Mouse (Mus musculus) kidney, postnatal 10 days (tissue): ENCODE measurements around the gene Psg28.
"Not testable (repeated sequence)": the region's sequence is repeated elsewhere in the genome, so short reads cannot be mapped to it uniquely, and the experiment has no call there.

Experiments used
- DNase-seq: peaks from one replicate; pipeline ENCODE4 v3.0.0; 2021; ENCODE audit warnings: mixed read lengths

Psg28 gene

GRCm38 (mm10) chr7:18431941-18432340 is at the start of gene Psg28:
Psg28 (minus strand) TSS chr7:18432041.
- DNase-seq = not testable (repeated sequence)

- no peak for DNase-seq
Observed at GRCm38 (mm10) chr7:18403407-18403806, 28.4 kb downstream of the Psg28 start.

- DNase-seq = no peak
Observed at GRCm38 (mm10) chr7:18402527-18403237, 29.2 kb downstream of the Psg28 start.

GRCm38 (mm10) chr7:18391483-18391882 is 40.4 kb downstream of the Psg28 start:
- DNase-seq = not testable (repeated sequence)

GRCm38 (mm10) chr7:18378295-18378694 is 53.5 kb downstream of the Psg28 start:
- no peak for DNase-seq
